Mouse (Mus musculus) ES-E14 (cell line): ENCODE measurements around the gene Pacsin2.

Experiments used
- CHD2 ChIP-seq: IDR thresholded peaks from 2 replicates; pipeline ENCODE4 v1.6.1; 2014; ENCODE audit warnings: mild to moderate bottlenecking, low read depth, low read length, inconsistent platforms
- ZNF384 ChIP-seq: IDR thresholded peaks from 2 replicates; pipeline ENCODE4 v1.6.1; 2012; ENCODE audit warnings: low read depth, low read length, inconsistent platforms

DNA sequence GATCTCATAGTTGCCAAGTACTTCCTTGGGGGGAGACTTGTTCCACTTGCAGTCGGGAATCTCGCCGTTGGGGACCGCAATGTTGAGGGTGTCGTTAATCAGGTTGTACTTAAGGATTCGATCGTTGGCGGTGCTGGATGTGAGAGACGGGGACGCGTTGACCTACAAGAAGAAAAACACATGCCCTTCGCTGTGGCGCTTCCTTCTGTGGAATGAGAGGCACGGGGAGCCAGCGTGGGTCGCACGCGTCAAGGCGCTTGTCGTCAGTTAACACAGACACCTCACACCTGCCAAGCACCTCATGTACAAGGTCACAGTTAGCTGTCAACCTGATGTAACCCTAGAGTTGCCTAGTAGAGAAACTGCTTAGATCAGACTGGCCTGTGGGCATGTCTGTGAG lies 25.1 kb upstream of the Pacsin2 start:
- TF ChIP-seq CHD2 (no peak), ZNF384 (no peak)
